ENCODE assay signal across 22 mouse cellular contexts in the genomic region with DNA sequence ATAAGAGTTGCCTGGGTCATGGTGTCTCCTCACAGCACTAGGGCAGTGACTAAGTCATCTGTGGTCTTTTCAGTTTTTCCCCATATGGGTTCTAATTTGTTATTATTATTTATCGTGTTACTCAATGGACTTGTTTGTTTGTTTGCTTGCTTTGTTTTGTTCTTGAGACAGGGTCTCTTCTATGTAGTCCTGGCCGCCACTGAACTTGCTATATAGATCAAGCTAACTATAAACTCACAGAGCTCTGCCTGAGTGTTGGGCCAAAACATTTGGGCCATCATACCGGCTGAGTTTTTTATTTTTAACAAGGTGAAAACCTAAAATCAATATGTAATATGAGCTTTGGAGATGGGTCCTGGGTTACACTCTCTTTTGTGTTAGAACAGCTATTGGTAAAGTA. TPM values are rescaled to one million over a fixed set of nuclear protein-coding genes. Genes with fewer than 3 reads are reported as not detected.
"Had no signal": no experiment of that assay in that cellular context is flagged by ENCODE, and none has a peak within 500 bp of the region (broad histone marks: within the 10 kb centered on the region; RNA-seq: fewer than 3 reads in every experiment).

No protein-coding gene starts in this region.

- H3K9me3 ChIP-seq: neural tube, embryonic 13.5 days; neural tube, embryonic 15.5 days; stomach, embryonic 15.5 days had no signal

- H3K4me3 ChIP-seq: neural tube, embryonic 13.5 days; neural tube, embryonic 15.5 days; stomach, embryonic 15.5 days had no signal

- H3K27ac ChIP-seq: neural tube, embryonic 13.5 days; neural tube, embryonic 15.5 days; stomach, embryonic 15.5 days; stomach, postnatal 0 days had no signal

- DNase-seq: retina, postnatal 1 day; right cerebral cortex, adult 18-20 months; right cerebral cortex, postnatal 14 days; right cerebral cortex, postnatal 25 days; right cerebral cortex, postnatal 4 days; spleen, adult 18-20 months; thymus, adult 18-20 months; thymus, adult 2 months; thymus, postnatal 14 days; thymus, postnatal 25 days; thymus, postnatal 36 days; thymus, postnatal 4 days had no signal

- H3K36me3 ChIP-seq: neural tube, embryonic 13.5 days; neural tube, embryonic 15.5 days; stomach, embryonic 15.5 days had no signal

- H3K4me1 ChIP-seq: neural tube, embryonic 13.5 days; neural tube, embryonic 15.5 days; stomach, embryonic 15.5 days had no signal

- H3K27me3 ChIP-seq: stomach, embryonic 15.5 days had no signal

RNA-seq across cellular contexts. Expression of a gene that starts 32.9 kb away (rescaled TPM):
- total RNA-seq: neutrophil, adult 5-6 weeks had no signal
- polyA plus RNA-seq: spleen, adult 2 months; stomach, embryonic 14.5 days; stomach, embryonic 15.5 days; stomach, embryonic 16.5 days; stomach, postnatal 0 days; urinary bladder, adult 2 months had no signal

RNA-seq across cellular contexts. Expression of a gene that starts 43.7 kb away (rescaled TPM):
- total RNA-seq: neutrophil, adult 5-6 weeks had no signal
- polyA plus RNA-seq: small intestine, adult 2 months; spleen, adult 2 months had no signal
